Mouse (Mus musculus) cerebellum, adult 8-10 months (tissue): ENCODE measurements around the gene Frmd8.

ENCODE experiments used
- DNase-seq: peaks from one replicate; pipeline ENCODE4 v3.0.0; 2022

Frmd8 gene

GRCm38 (mm10) chr19:5837606-5838005 lies 37.5 kb downstream of the Frmd8 start:
- no peak for DNase-seq

GRCm38 (mm10) chr19:5836941-5837572 lies 38.0 kb downstream of the Frmd8 start:
- no peak for DNase-seq

- DNase-seq: no peak
These were observed 39.1 kb downstream of the Frmd8 start for GRCm38 (mm10) chr19:5835922-5836430.

- no peak for DNase-seq
These were observed 39.8 kb downstream of the Frmd8 start for GRCm38 (mm10) chr19:5835054-5835921.

GRCm38 (mm10) chr19:5834260-5834925 lies 40.7 kb downstream of the Frmd8 start:
- no peak for DNase-seq

- DNase-seq: no peak
These were observed 41.6 kb downstream of the Frmd8 start for GRCm38 (mm10) chr19:5833287-5834100.

- DNase-seq: no peak
These were observed 42.7 kb downstream of the Frmd8 start for GRCm38 (mm10) chr19:5832326-5832725.

- no peak for DNase-seq
These were observed 43.1 kb downstream of the Frmd8 start for GRCm38 (mm10) chr19:5831958-5832320.

- DNase-seq: no peak
These were observed 43.7 kb downstream of the Frmd8 start for GRCm38 (mm10) chr19:5831224-5831957.

- DNase-seq: no peak
These were observed 44.3 kb downstream of the Frmd8 start for GRCm38 (mm10) chr19:5830776-5831175.

- no peak for DNase-seq
These were observed 45.0 kb downstream of the Frmd8 start for GRCm38 (mm10) chr19:5829958-5830615.

GRCm38 (mm10) chr19:5828905-5829304 lies 46.2 kb downstream of the Frmd8 start:
- no peak for DNase-seq

GRCm38 (mm10) chr19:5828155-5828554 lies 46.9 kb downstream of the Frmd8 start:
- DNase-seq: no peak

- no peak for DNase-seq
These were observed 47.5 kb downstream of the Frmd8 start for GRCm38 (mm10) chr19:5827456-5828154.

GRCm38 (mm10) chr19:5827044-5827443 lies 48.0 kb downstream of the Frmd8 start:
- DNase-seq: no peak

GRCm38 (mm10) chr19:5826731-5827002 lies 48.4 kb downstream of the Frmd8 start:
- DNase-seq: no peak

- no peak for DNase-seq
These were observed 49.0 kb downstream of the Frmd8 start for GRCm38 (mm10) chr19:5825901-5826730.

GRCm38 (mm10) chr19:5824826-5825617 lies 50.1 kb downstream of the Frmd8 start:
- no peak for DNase-seq
